Mouse (Mus musculus) kidney, embryonic 16.5 days (tissue): ENCODE data around the gene Gdf5. TPM values are rescaled to one million over a fixed set of nuclear protein-coding genes. Genes with fewer than 3 reads are reported as not detected.

Experiments used
- ATAC-seq: fragments of 200-750 bp; cut with Nextera tagmentation; 2 replicates; pipeline ENCODE4 v1.8.0; 2017; ENCODE audit warnings: moderate TSS enrichment; ENCODE audit not compliant: low FRiP score, low TSS enrichment
- H3K27ac ChIP-seq: fragments of 300-500 bp; sonication (generic); 2 replicates; pipeline ENCODE4 v1.5.1; 2014; ENCODE audit warnings: low read length
- H3K27me3 ChIP-seq: fragments of 300-500 bp; sonication (generic); 2 replicates; pipeline ENCODE4 v1.6.1; 2014; ENCODE audit warnings: low read length, control low read depth, mixed read lengths; ENCODE audit not compliant: insufficient read depth
- H3K36me3 ChIP-seq: fragments of 300-500 bp; sonication (generic); 2 replicates; pipeline ENCODE4 v1.6.1; 2014; ENCODE audit warnings: low read length, control low read depth, mixed read lengths; ENCODE audit not compliant: insufficient read depth
- H3K4me1 ChIP-seq: fragments of 300-500 bp; sonication (generic); 2 replicates; pipeline ENCODE4 v1.6.1; 2014; ENCODE audit warnings: low read length, control low read depth, mixed read lengths; ENCODE audit not compliant: insufficient read depth
- H3K4me2 ChIP-seq: fragments of 300-500 bp; sonication (generic); replicated peaks from 2 replicates; pipeline ENCODE4 v1.6.1; 2014; ENCODE audit warnings: low read depth, low read length
- H3K4me3 ChIP-seq: fragments of 300-500 bp; sonication (generic); 2 replicates; pipeline ENCODE4 v1.5.1; 2014; ENCODE audit warnings: mild to moderate bottlenecking, low read length
- H3K9ac ChIP-seq: fragments of 300-500 bp; sonication (generic); replicated peaks from 2 replicates; pipeline ENCODE4 v1.6.1; 2014; ENCODE audit warnings: low read length
- H3K9me3 ChIP-seq: fragments of 300-500 bp; sonication (generic); 2 replicates; pipeline ENCODE4 v1.6.1; 2016; ENCODE audit warnings: low read length, control low read depth
- WGBS: fragments of 180-500 bp; shearing (Covaris S2); extraction: QIAGEN DNeasy Blood & Tissue Kit; methylation state at CpG from one replicate; pipeline ENCODE4 v1.1.7; 2014; 5-methylcytosine and 5-hydroxymethylcytosine counted together
- polyA plus RNA-seq: library from polyadenylated mRNA; unstranded; fragments of >200 nt; fragmentation: Nextera tagmentation; extraction: Ambion mirVana; gene quantifications from 2 replicates; pipeline ENCODE4 v1.2.1, GENCODE M21; 2015

Gene Gdf5
- 0.64 and 1.3 TPM in 2 replicates for polyA plus RNA-seq

- H3K27ac ChIP-seq: no peak within 1 kb of the TSS
- peak within 1 kb of the TSS; percentile 14; the same call in 1 of the 2 replicates for H3K4me2 ChIP-seq
- H3K4me1 ChIP-seq: peaks cover 17% of the 10 kb centered on the region
- ATAC-seq: no peak
- H3K27me3 ChIP-seq: 0 out of 2 replicates have a peak, but pooled peaks cover 2% of the 10 kb centered on the region
- no peak within 1 kb of the TSS for H3K4me3 ChIP-seq
- H3K36me3 ChIP-seq: no peaks in the 10 kb centered on the region
- 0 out of 2 replicates have a peak within 1 kb of the TSS, but pooled peaks have one; percentile 22 for H3K9ac ChIP-seq
- no peaks in the 10 kb centered on the region for H3K9me3 ChIP-seq
- 45% methylated on average over 13 of the region's 13 CpGs for WGBS
Observed at GRCm38 (mm10) chr2:155945124-155945523, at the start of gene Gdf5. Gdf5 (minus strand) TSS chr2:155945367.

- H3K27ac ChIP-seq: no peak overlapping the region
- no peaks in the 10 kb centered on the region for H3K4me1 ChIP-seq
- no peak for ATAC-seq
- H3K4me2 ChIP-seq: no peak overlapping the region
- WGBS: 87% methylated on average over 14 of the region's 14 CpGs
- peaks cover 71% of the 10 kb centered on the region for H3K36me3 ChIP-seq
- no peaks in the 10 kb centered on the region for H3K27me3 ChIP-seq
- no peak overlapping the region for H3K4me3 ChIP-seq
- H3K9ac ChIP-seq: no peak overlapping the region
- no peaks in the 10 kb centered on the region for H3K9me3 ChIP-seq
Observed at GRCm38 (mm10) chr2:155991863-155992321, 46.7 kb upstream of the Gdf5 start.

GRCm38 (mm10) chr2:155991151-155991550 lies 46.0 kb upstream of the Gdf5 start:
- H3K4me2 ChIP-seq: no peak overlapping the region
- no peak overlapping the region for H3K4me3 ChIP-seq
- H3K9ac ChIP-seq: no peak overlapping the region
- H3K27me3 ChIP-seq: no peaks in the 10 kb centered on the region
- 95% methylated on average over 10 of the region's 10 CpGs for WGBS
- no peaks in the 10 kb centered on the region for H3K9me3 ChIP-seq
- no peaks in the 10 kb centered on the region for H3K4me1 ChIP-seq
- peaks cover 72% of the 10 kb centered on the region for H3K36me3 ChIP-seq
- no peak overlapping the region for H3K27ac ChIP-seq
- ATAC-seq: no peak

- 71% methylated on average over 4 of the region's 4 CpGs for WGBS
- Histone ChIP-seq H3K27ac (no peak overlapping the region), H3K4me1 (no peaks in the 10 kb centered on the region), H3K4me2 (no peak overlapping the region), H3K27me3 (no peaks in the 10 kb centered on the region), H3K9me3 (no peaks in the 10 kb centered on the region), H3K4me3 (no peak overlapping the region), H3K9ac (no peak overlapping the region), H3K36me3 (peaks cover 74% of the 10 kb centered on the region)
- no peak for ATAC-seq
Observed at GRCm38 (mm10) chr2:155989085-155989484, 43.9 kb upstream of the Gdf5 start.

- Histone ChIP-seq H3K4me2 (no peak overlapping the region), H3K4me3 (no peak overlapping the region), H3K4me1 (no peaks in the 10 kb centered on the region), H3K9ac (no peak overlapping the region), H3K9me3 (no peaks in the 10 kb centered on the region), H3K27ac (no peak overlapping the region), H3K36me3 (peaks cover 76% of the 10 kb centered on the region), H3K27me3 (no peaks in the 10 kb centered on the region)
- ATAC-seq: no peak
- WGBS: 97% methylated on average over 6 of the region's 6 CpGs
Observed at GRCm38 (mm10) chr2:155987131-155987530, 42.0 kb upstream of the Gdf5 start.

GRCm38 (mm10) chr2:155985776-155986175 lies 40.6 kb upstream of the Gdf5 start:
- Histone ChIP-seq H3K36me3 (peaks cover 76% of the 10 kb centered on the region), H3K4me1 (no peaks in the 10 kb centered on the region), H3K27me3 (no peaks in the 10 kb centered on the region), H3K4me2 (no peak overlapping the region), H3K4me3 (no peak overlapping the region), H3K27ac (no peak overlapping the region), H3K9me3 (no peaks in the 10 kb centered on the region), H3K9ac (no peak overlapping the region)
- no peak for ATAC-seq
- WGBS: 89% methylated on average over 7 of the region's 7 CpGs

- no peak overlapping the region for H3K4me3 ChIP-seq
- H3K9me3 ChIP-seq: no peaks in the 10 kb centered on the region
- H3K4me2 ChIP-seq: no peak overlapping the region
- ATAC-seq: peak; percentile 67
- H3K27ac ChIP-seq: peak overlapping the region; percentile 16; the same call in 1 of the 2 replicates
- 49% methylated on average over 5 of the region's 5 CpGs for WGBS
- no peak overlapping the region for H3K9ac ChIP-seq
- no peaks in the 10 kb centered on the region for H3K4me1 ChIP-seq
- H3K27me3 ChIP-seq: no peaks in the 10 kb centered on the region
- peaks cover 66% of the 10 kb centered on the region for H3K36me3 ChIP-seq
Observed at GRCm38 (mm10) chr2:155979328-155979991, 34.3 kb upstream of the Gdf5 start.

- H3K27ac ChIP-seq: no peak overlapping the region
- no peak overlapping the region for H3K4me2 ChIP-seq
- H3K9me3 ChIP-seq: no peaks in the 10 kb centered on the region
- H3K4me3 ChIP-seq: no peak overlapping the region
- no peaks in the 10 kb centered on the region for H3K27me3 ChIP-seq
- no peak for ATAC-seq
- H3K9ac ChIP-seq: no peak overlapping the region
- peaks cover 62% of the 10 kb centered on the region for H3K36me3 ChIP-seq
- H3K4me1 ChIP-seq: no peaks in the 10 kb centered on the region
- 84% methylated on average over 14 of the region's 14 CpGs for WGBS
Observed at GRCm38 (mm10) chr2:155974087-155974731, 29.0 kb upstream of the Gdf5 start.

- WGBS: 93% methylated on average over 6 of the region's 6 CpGs
- H3K9ac ChIP-seq: no peak overlapping the region
- no peak for ATAC-seq
Observed at GRCm38 (mm10) chr2:155973348-155973747, 28.2 kb upstream of the Gdf5 start.

GRCm38 (mm10) chr2:155962991-155963390 lies 17.8 kb upstream of the Gdf5 start:
- Histone ChIP-seq H3K27ac (no peak overlapping the region), H3K4me2 (no peak overlapping the region), H3K9ac (no peak overlapping the region), H3K27me3 (no peaks in the 10 kb centered on the region), H3K4me1 (no peaks in the 10 kb centered on the region), H3K36me3 (peaks cover 48% of the 10 kb centered on the region), H3K4me3 (no peak overlapping the region), H3K9me3 (no peaks in the 10 kb centered on the region)
- no peak for ATAC-seq
- WGBS: 29% methylated on average over 1 of the region's 1 CpGs

More at GRCm38 (mm10) chr2:155973348-155973747, 28.2 kb upstream of the Gdf5 start:
- peaks cover 65% of the 10 kb centered on the region for H3K36me3 ChIP-seq
- H3K4me2 ChIP-seq: no peak overlapping the region
- no peak overlapping the region for H3K4me3 ChIP-seq
- H3K9me3 ChIP-seq: no peaks in the 10 kb centered on the region
- H3K27ac ChIP-seq: no peak overlapping the region
- no peaks in the 10 kb centered on the region for H3K4me1 ChIP-seq
- H3K27me3 ChIP-seq: no peaks in the 10 kb centered on the region
